Mouse (Mus musculus): ENCODE measurements at regions not wholly inside any gene's neighbourhood (a gene's known extent, or its start where the extent isn't known, plus 50 kb on each side); places are given as distances from the start of the nearest gene placed in this dataset.

DNA sequence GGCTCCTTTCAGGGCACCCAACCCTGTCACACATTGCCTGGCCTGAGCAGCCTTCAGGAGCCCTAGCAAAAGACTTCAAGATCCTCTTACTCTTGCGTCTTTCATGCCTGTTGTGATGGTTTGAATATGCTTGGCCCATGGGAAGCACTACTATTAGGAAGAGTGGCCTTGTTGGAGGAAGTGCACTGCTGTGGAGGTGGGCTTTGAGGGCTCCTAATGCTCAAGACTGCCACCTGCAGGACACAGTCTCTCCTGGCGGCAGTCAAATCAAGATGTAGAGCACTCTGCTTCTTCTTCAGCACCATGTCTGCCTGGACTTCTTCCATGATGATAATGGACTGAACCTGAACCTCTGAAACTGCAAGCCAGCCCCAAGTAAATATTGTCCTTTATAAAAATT is 73.0 kb downstream of the Tsen15 start:
- Histone ChIP-seq H3K36me3 (ENCODE audit: control insufficient read depth, insufficient read depth, low read length) (no peaks in the 10 kb centered on the region), H3K27me3 (ENCODE audit: control insufficient read depth, insufficient read depth, low read length) (no peaks in the 10 kb centered on the region), H3K4me3 (ENCODE audit: low read depth, low read length) (no peak overlapping the region), H3K4me1 (ENCODE audit: control insufficient read depth, insufficient read depth, insufficient read length, low read length) (no peaks in the 10 kb centered on the region), H3K27ac (ENCODE audit: insufficient read depth, low read depth, low read length) (no peak overlapping the region)
- TF ChIP-seq CTCF (IDR thresholded peaks at IDR 0.05; ENCODE audit: extremely low read depth, insufficient read length, insufficient replicate concordance, low read depth, low read length) = peak; percentile 29; the same call in 1 of the 2 replicates
- TF ChIP-seq POLR2A (IDR thresholded peaks at IDR 0.05; ENCODE audit: low read depth, low read length) = no peak
- 73% methylated on average over 2 of the region's 2 CpGs for WGBS

DNA sequence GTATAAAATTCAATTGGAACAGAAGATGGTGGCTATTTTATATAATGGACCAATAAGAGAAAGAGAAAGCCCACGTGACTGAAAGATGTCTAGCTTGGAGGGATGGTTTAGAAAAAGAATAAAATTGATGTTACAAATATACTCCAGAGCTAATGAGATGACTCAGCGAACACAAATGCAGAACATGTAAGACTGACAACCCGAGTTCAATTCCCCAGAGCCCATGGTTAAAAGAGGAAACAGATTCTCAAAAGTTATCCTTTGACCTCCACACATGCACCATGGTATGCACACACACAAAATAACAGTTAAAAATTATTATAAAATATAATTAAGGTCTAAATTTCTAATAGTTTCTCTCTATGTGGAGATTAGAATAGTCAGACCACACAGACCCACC is 81.0 kb downstream of the Tsen15 start:
- H3K4me3 ChIP-seq (ENCODE audit: low read depth, low read length) = no peak overlapping the region
- H3K36me3 ChIP-seq (ENCODE audit: control insufficient read depth, insufficient read depth, low read length) = no peaks in the 10 kb centered on the region
- WGBS = 77% methylated on average over 3 of the region's 3 CpGs
- TF ChIP-seq POLR2A (IDR thresholded peaks at IDR 0.05; ENCODE audit: low read depth, low read length) (no peak), CTCF (IDR thresholded peaks at IDR 0.05; ENCODE audit: extremely low read depth, insufficient read length, insufficient replicate concordance, low read depth, low read length) (no peak)
- no peak overlapping the region for H3K27ac ChIP-seq (ENCODE audit: insufficient read depth, low read depth, low read length)
- no peaks in the 10 kb centered on the region for H3K27me3 ChIP-seq (ENCODE audit: control insufficient read depth, insufficient read depth, low read length)
- no peaks in the 10 kb centered on the region for H3K4me1 ChIP-seq (ENCODE audit: control insufficient read depth, insufficient read depth, insufficient read length, low read length)

DNA sequence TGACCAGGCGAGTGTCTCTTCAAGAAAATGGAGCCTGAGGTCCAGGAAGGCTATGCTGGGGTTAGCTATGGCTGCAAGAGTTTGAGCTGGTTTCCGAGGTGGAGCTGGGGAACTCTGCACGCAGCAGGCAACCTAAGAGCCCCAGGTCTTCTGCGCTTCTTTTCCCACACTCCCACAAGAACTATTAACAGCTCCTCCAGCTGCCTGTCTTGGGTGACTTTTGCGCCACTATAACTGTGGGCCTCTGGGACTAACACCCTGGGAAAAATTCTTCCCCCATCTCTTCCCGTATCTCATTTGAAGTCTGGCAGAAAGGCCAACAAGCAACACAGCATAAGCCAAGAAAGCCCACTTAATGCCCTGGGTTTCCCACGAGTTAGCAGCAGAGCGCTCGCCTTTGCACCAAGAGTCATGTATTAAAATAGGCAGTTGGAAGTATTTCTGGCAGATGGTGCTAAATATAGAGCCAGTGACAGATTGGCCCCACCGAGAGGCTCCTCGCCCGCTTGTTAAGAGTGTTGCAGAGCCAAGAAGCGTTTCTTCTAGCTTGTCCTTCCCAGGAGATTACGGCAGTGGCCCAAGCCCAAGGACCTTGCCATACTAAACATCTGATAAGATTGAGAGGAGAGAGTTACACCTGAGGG is 81.9 kb downstream of the Tsen15 start:
- H3K36me3 ChIP-seq (ENCODE audit: control insufficient read depth, insufficient read depth, low read length) = no peaks in the 10 kb centered on the region
- TF ChIP-seq CTCF (IDR thresholded peaks at IDR 0.05; ENCODE audit: extremely low read depth, insufficient read length, insufficient replicate concordance, low read depth, low read length) = no peak
- TF ChIP-seq POLR2A (IDR thresholded peaks at IDR 0.05; ENCODE audit: low read depth, low read length) = no peak
- 71% methylated on average over 14 of the region's 14 CpGs for WGBS
- no peak overlapping the region for H3K27ac ChIP-seq (ENCODE audit: insufficient read depth, low read depth, low read length)
- no peak overlapping the region for H3K4me3 ChIP-seq (ENCODE audit: low read depth, low read length)
- no peaks in the 10 kb centered on the region for H3K4me1 ChIP-seq (ENCODE audit: control insufficient read depth, insufficient read depth, insufficient read length, low read length)
- no peaks in the 10 kb centered on the region for H3K27me3 ChIP-seq (ENCODE audit: control insufficient read depth, insufficient read depth, low read length)

DNA sequence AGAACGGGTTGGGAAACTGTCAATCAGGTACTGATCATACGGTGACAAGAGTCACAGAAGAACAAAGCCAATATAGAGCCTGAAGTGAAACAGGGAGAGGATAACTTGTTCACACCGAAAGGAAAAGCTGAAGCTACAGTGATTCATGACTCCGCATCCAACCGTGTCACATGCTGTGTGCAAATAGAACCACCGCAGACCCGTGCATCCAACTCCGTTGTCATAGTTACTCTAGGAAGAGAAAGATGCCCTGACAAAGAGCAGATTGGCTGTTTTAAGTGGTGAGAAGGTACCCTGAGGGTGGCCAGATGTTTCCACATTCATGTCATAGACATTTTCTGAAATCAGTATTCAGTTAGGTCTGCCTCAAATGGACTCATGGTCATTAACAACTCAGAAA is 85.1 kb downstream of the Tsen15 start:
- TF ChIP-seq CTCF (IDR thresholded peaks at IDR 0.05; ENCODE audit: extremely low read depth, insufficient read length, insufficient replicate concordance, low read depth, low read length) (no peak), POLR2A (IDR thresholded peaks at IDR 0.05; ENCODE audit: low read depth, low read length) (no peak)
- Histone ChIP-seq H3K27me3 (ENCODE audit: control insufficient read depth, insufficient read depth, low read length) (peaks cover 3% of the 10 kb centered on the region; the same call in 1 of the 2 replicates), H3K27ac (ENCODE audit: insufficient read depth, low read depth, low read length) (no peak overlapping the region), H3K36me3 (ENCODE audit: control insufficient read depth, insufficient read depth, low read length) (no peaks in the 10 kb centered on the region), H3K4me3 (ENCODE audit: low read depth, low read length) (no peak overlapping the region), H3K4me1 (ENCODE audit: control insufficient read depth, insufficient read depth, insufficient read length, low read length) (no peaks in the 10 kb centered on the region)
- WGBS = 82% methylated on average over 8 of the region's 8 CpGs

DNA sequence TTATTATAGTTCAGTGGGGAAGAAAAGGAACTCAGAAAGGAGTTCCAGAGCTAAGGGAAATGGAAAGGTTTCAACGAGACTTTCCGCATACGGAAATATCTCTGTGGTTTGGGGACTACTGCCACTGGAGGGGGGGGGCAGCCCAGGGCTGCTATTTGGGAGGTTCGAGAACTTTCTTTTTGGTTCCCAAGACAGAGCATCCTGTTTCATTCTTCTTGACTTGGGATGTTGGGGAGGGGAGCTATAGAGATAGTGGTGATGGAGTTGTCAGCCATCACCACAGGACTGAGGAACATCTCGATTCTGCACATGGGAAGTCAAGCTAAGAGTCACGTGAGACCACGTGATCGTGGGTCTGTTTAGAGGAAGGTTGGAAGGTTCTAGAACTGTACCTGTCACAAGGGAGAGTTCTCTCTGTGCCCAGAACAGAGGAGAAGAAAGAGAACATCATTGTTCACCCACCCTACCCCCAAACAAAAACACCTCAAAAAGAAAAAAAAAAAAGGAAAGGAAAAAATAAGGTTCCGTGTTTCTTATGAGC is 94.2 kb downstream of the Tsen15 start:
- WGBS = 74% methylated on average over 9 of the region's 9 CpGs
- Histone ChIP-seq H3K36me3 (ENCODE audit: control insufficient read depth, insufficient read depth, low read length) (no peaks in the 10 kb centered on the region), H3K4me3 (ENCODE audit: low read depth, low read length) (no peak overlapping the region), H3K27ac (ENCODE audit: insufficient read depth, low read depth, low read length) (no peak overlapping the region), H3K27me3 (ENCODE audit: control insufficient read depth, insufficient read depth, low read length) (no peaks in the 10 kb centered on the region), H3K4me1 (ENCODE audit: control insufficient read depth, insufficient read depth, insufficient read length, low read length) (peaks cover 1% of the 10 kb centered on the region; the same call in 1 of the 2 replicates)
- TF ChIP-seq CTCF (IDR thresholded peaks at IDR 0.05; ENCODE audit: extremely low read depth, insufficient read length, insufficient replicate concordance, low read depth, low read length) = no peak
- TF ChIP-seq POLR2A (IDR thresholded peaks at IDR 0.05; ENCODE audit: low read depth, low read length) = no peak

DNA sequence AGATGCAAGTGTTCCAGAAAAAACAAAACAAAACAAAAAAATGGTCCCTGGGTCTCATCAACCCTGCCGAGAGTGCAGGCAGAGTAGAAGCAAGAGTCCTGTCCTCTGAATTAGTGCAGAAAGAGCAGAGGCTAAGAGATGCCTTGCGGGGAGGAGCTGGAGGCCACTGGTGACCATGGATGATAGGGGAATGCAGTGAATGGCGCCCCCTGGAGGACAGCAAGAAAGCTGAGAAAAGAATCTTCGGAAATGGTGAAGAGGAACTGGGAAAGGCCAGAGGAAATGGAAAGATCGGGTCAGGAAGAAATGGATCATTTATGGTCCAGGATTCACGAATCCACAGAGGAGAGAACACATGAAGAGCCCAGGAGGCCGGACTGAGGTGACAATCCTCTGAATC is 95.7 kb downstream of the Tsen15 start:
- Histone ChIP-seq H3K27ac (ENCODE audit: insufficient read depth, low read depth, low read length) (no peak overlapping the region), H3K4me1 (ENCODE audit: control insufficient read depth, insufficient read depth, insufficient read length, low read length) (peaks cover 1% of the 10 kb centered on the region; the same call in 1 of the 2 replicates), H3K27me3 (ENCODE audit: control insufficient read depth, insufficient read depth, low read length) (no peaks in the 10 kb centered on the region), H3K36me3 (ENCODE audit: control insufficient read depth, insufficient read depth, low read length) (no peaks in the 10 kb centered on the region), H3K4me3 (ENCODE audit: low read depth, low read length) (peak overlapping the region; percentile 39; the same call in 1 of the 2 replicates)
- no peak for TF ChIP-seq POLR2A (IDR thresholded peaks at IDR 0.05; ENCODE audit: low read depth, low read length)
- TF ChIP-seq CTCF (IDR thresholded peaks at IDR 0.05; ENCODE audit: extremely low read depth, insufficient read length, insufficient replicate concordance, low read depth, low read length) = peak; percentile 76; the same call in 1 of the 2 replicates
- 35% methylated on average over 7 of the region's 7 CpGs for WGBS

DNA sequence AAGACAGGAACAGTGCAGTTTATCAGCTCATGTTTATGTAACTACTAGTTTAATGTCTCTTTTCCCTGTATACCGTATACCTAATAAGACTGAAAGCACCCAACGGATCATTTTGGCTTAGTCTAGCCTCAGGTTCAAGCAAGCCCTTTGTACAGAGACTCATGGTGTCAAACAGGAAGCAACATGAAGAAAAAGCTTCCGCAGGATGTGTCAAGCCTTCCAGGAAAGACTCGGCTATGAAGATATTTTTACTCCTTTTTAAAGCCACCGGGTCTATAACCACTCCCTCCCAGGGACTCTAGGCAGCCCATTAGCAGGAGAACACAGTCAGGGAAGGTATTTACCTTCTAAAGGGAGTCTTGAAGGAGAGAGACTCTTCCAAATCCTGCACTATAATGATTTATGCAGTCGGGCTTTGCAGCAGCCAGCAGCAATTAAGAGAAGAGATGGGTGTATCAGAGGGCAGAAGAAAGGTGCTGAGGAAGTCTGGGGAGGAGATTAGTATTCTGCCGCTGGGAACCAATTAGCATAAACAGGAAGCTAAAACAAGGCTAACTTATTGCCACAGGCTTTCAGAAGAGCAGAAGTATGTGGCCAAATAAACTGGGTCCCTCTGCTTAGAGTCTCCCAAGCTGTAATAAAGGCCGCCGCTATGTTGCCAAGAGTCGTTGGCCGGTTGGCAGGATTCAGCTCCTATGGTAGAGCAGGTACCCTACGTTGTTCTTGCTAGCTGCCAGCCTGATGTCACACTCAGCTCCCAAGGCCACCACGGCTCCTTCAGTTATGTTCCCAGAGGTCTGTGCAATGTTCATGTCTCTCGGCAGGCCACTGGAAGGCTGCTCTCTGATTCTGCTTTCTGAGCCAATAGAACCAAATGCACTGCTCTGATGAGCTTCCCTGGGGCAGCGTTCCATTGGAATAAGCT is 98.7 kb downstream of the Tsen15 start:
- Histone ChIP-seq H3K4me3 (ENCODE audit: low read depth, low read length) (no peak overlapping the region), H3K36me3 (ENCODE audit: control insufficient read depth, insufficient read depth, low read length) (no peaks in the 10 kb centered on the region), H3K27me3 (ENCODE audit: control insufficient read depth, insufficient read depth, low read length) (no peaks in the 10 kb centered on the region), H3K4me1 (ENCODE audit: control insufficient read depth, insufficient read depth, insufficient read length, low read length) (peaks cover 1% of the 10 kb centered on the region; the same call in 1 of the 2 replicates), H3K27ac (ENCODE audit: insufficient read depth, low read depth, low read length) (no peak overlapping the region)
- WGBS = 58% methylated on average over 15 of the region's 15 CpGs
- no peak for TF ChIP-seq POLR2A (IDR thresholded peaks at IDR 0.05; ENCODE audit: low read depth, low read length)
- no peak for TF ChIP-seq CTCF (IDR thresholded peaks at IDR 0.05; ENCODE audit: extremely low read depth, insufficient read length, insufficient replicate concordance, low read depth, low read length)

All from small intestine, adult 2 months (tissue).